Mouse (Mus musculus): Measurements from ENCODE around the gene Mboat7.

GRCm38 (mm10) chr7:3684698-3685097 lies 8.6 kb downstream of the Mboat7 start:
- no peak for TF ChIP-seq EP300 (IDR thresholded peaks at IDR 0.05; ENCODE audit: low read depth)
- no peak for TF ChIP-seq CTCF (IDR thresholded peaks at IDR 0.05; ENCODE audit: low read depth)

Measured in liver, embryonic 14.5 days (tissue).